Mouse (Mus musculus) hindbrain, embryonic 13.5 days (tissue): ENCODE results near the gene Rack1. TPM values are rescaled to one million over a fixed set of nuclear protein-coding genes. Genes with fewer than 3 reads are reported as not detected.

Source experiments
- ATAC-seq: fragments of 200-750 bp; cut with Nextera tagmentation; 2 replicates; pipeline ENCODE4 v1.8.0; 2017; ENCODE audit warnings: moderate TSS enrichment; ENCODE audit not compliant: low FRiP score
- H3K27ac ChIP-seq: fragments of 300-500 bp; sonication (generic); 2 replicates; pipeline ENCODE4 v1.5.1; 2015; ENCODE audit warnings: inconsistent platforms, mild to moderate bottlenecking, moderate library complexity
- H3K27me3 ChIP-seq: fragments of 300-500 bp; sonication (generic); 2 replicates; pipeline ENCODE4 v1.6.1; 2015; ENCODE audit warnings: mild to moderate bottlenecking, inconsistent platforms
- H3K36me3 ChIP-seq: fragments of 300-500 bp; sonication (generic); 2 replicates; pipeline ENCODE4 v1.6.1; 2015; ENCODE audit warnings: mild to moderate bottlenecking, inconsistent platforms
- H3K4me1 ChIP-seq: fragments of 300-500 bp; sonication (generic); replicated peaks from 2 replicates; pipeline ENCODE4 v1.6.1; 2015; ENCODE audit warnings: inconsistent platforms
- H3K4me2 ChIP-seq: fragments of 300-500 bp; sonication (generic); 2 replicates; pipeline ENCODE4 v1.6.1; 2015; ENCODE audit warnings: inconsistent platforms, mild to moderate bottlenecking, moderate library complexity
- H3K4me3 ChIP-seq: fragments of 300-500 bp; sonication (generic); 2 replicates; pipeline ENCODE4 v1.5.1; 2015; ENCODE audit warnings: mild to moderate bottlenecking, inconsistent platforms
- H3K9ac ChIP-seq: fragments of 300-500 bp; sonication (generic); 2 replicates; pipeline ENCODE4 v1.6.1; 2015; ENCODE audit warnings: mild to moderate bottlenecking, inconsistent platforms
- H3K9me3 ChIP-seq: fragments of 300-500 bp; sonication (generic); 2 replicates; pipeline ENCODE4 v1.6.1; 2016; ENCODE audit warnings: inconsistent platforms
- WGBS: fragments of 180-500 bp; shearing (Covaris S2); methylation state at CpG from one replicate; pipeline ENCODE4 v1.1.7; 2015; 5-methylcytosine and 5-hydroxymethylcytosine counted together
- polyA plus RNA-seq: library from polyadenylated mRNA; unstranded; fragments of >200 nt; fragmentation: Nextera tagmentation; extraction: Ambion mirVana; gene quantifications from 2 replicates; pipeline ENCODE4 v1.2.1, GENCODE M21; 2015

The Rack1 gene
- polyA plus RNA-seq, 1 experiment from 2014 or later: 448 TPM

- H3K4me2 ChIP-seq: peak overlapping the region; percentile 79
- no peaks in the 10 kb centered on the region for H3K9me3 ChIP-seq
- ATAC-seq: no peak
- H3K9ac ChIP-seq: no peak overlapping the region
- H3K4me3 ChIP-seq: peak overlapping the region; percentile 60; the same call in 1 of the 2 replicates
- peaks cover 23% of the 10 kb centered on the region for H3K4me1 ChIP-seq
- no peaks in the 10 kb centered on the region for H3K36me3 ChIP-seq
- WGBS: 82% methylated on average over 4 of the region's 4 CpGs
- H3K27me3 ChIP-seq: peaks cover 21% of the 10 kb centered on the region
- H3K27ac ChIP-seq: no peak overlapping the region
Observed at GRCm38 (mm10) chr11:48852190-48852589, 52.1 kb downstream of the Rack1 start.

- Histone ChIP-seq H3K27me3 (peaks cover 21% of the 10 kb centered on the region), H3K27ac (peak overlapping the region; percentile 31; the same call in 1 of the 2 replicates), H3K9ac (peak overlapping the region; percentile 72), H3K36me3 (no peaks in the 10 kb centered on the region), H3K4me2 (peak overlapping the region; percentile 79), H3K4me1 (peaks cover 26% of the 10 kb centered on the region), H3K9me3 (no peaks in the 10 kb centered on the region), H3K4me3 (peak overlapping the region; percentile 60)
- ATAC-seq: peak; percentile 49
- 8% methylated on average over 23 of the region's 23 CpGs for WGBS
Observed at GRCm38 (mm10) chr11:48852624-48853473, 52.7 kb downstream of the Rack1 start.

DNA sequence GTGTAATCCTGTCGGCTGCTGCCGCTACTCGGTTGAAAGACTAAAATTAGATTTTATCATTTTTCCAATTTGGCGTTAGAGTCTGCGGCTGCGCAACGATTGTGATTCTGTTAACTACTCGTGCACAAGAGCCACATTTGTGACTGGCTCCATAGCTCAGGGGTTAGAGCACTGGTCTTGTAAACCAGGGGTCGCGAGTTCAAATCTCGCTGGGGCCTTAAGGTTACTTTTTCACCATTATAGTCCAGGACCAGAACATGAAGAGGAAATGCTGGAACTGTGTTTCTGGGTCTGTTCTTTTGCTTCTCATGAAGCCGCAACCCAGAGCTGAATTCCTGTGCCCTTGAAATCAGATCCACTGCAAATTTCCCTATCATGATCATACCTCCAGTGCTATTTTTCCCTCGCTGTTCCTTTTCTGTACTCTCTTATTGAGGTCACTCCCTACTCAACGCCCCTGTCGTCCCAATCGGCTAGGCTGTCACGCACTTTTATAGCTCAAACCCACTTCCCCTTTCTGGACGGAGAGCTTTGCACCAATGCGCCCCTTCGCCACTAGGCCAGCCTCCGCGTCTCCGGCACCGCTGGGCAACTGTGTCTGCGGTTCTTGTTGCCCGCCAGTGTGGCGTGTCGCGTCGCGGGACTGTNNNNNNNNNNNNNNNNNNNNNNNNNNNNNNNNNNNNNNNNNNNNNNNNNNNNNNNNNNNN lies 53.5 kb downstream of the Rack1 start:
- ATAC-seq: peak; percentile 52
- peaks cover 18% of the 10 kb centered on the region for H3K27me3 ChIP-seq
- WGBS: under 1% methylated on average over 31 of the region's 31 CpGs
- H3K9ac ChIP-seq: peak overlapping the region; percentile 72
- H3K36me3 ChIP-seq: no peaks in the 10 kb centered on the region
- peak overlapping the region; percentile 31; the same call in 1 of the 2 replicates for H3K27ac ChIP-seq
- peak overlapping the region; percentile 79 for H3K4me2 ChIP-seq
- H3K4me3 ChIP-seq: peak overlapping the region; percentile 60
- H3K9me3 ChIP-seq: no peaks in the 10 kb centered on the region
- H3K4me1 ChIP-seq: peaks cover 34% of the 10 kb centered on the region

Other genes with a start within 250 kb of the Rack1 start
- 7.5 TPM in 2 replicates for gene Trim41, start 17.0 kb downstream of the Rack1 start, polyA plus RNA-seq
- 1.0 and 2.8 TPM in 2 replicates for gene Trim7, start 25.8 kb downstream of the Rack1 start, polyA plus RNA-seq
- 2.8 and 4.4 TPM in 2 replicates for gene Gm12184, start 26.3 kb downstream of the Rack1 start, polyA plus RNA-seq
- gene Irgm1, start 71.4 kb downstream of the Rack1 start, polyA plus RNA-seq: 2.7 and 2.8 TPM in 2 replicates
- gene Gm5431, start 101.9 kb downstream of the Rack1 start, polyA plus RNA-seq: 0.13 and 0.16 TPM in 2 replicates
- gene Psme2b, start 145.9 kb downstream of the Rack1 start, polyA plus RNA-seq: 1.9 and 2.2 TPM in 2 replicates
- gene Olfr56, start 178.6 kb downstream of the Rack1 start, polyA plus RNA-seq: not detected in 2 replicates
- 0.16 and 0.31 TPM in 2 replicates for gene 9930111J21Rik1, start 179.1 kb downstream of the Rack1 start, polyA plus RNA-seq
- gene Gm12185, start 191.9 kb downstream of the Rack1 start, polyA plus RNA-seq: not detected in 2 replicates
- 0.08 TPM in 1 of 2 replicates, not detected in the other for gene Tgtp1, start 193.8 kb downstream of the Rack1 start, polyA plus RNA-seq